Mouse (Mus musculus) gastrocnemius, adult 8-10 months (tissue): Measurements from ENCODE around the gene Tmeff1. TPM values are rescaled to one million over a fixed set of nuclear protein-coding genes. Genes with fewer than 3 reads are reported as not detected.
"Not testable (repeated sequence)": the region's sequence is repeated elsewhere in the genome, so short reads cannot be mapped to it uniquely, and the experiment has no call there.

Experiments used
- DNase-seq, 2 experiments: peaks; one replicate each; pipeline ENCODE4 v3.0.0; 2022; ENCODE audit warnings: low spot score in 2 of 2
- total RNA-seq, 4 experiments: library from RNA; stranded (reverse); gene quantifications; 2 replicates each; pipeline ENCODE4 v1.2.4; 2022

Tmeff1 gene
- total RNA-seq, 4 experiments from 2014 or later = 0.51 to 0.86 (median 0.64) TPM

GRCm38 (mm10) chr4:48676570-48677185 lies 91.7 kb downstream of the Tmeff1 start:
- no peak for DNase-seq

GRCm38 (mm10) chr4:48677276-48677675 lies 92.3 kb downstream of the Tmeff1 start:
- no peak for DNase-seq

- DNase-seq = no peak
These were observed 92.8 kb downstream of the Tmeff1 start for GRCm38 (mm10) chr4:48677812-48678211.

- DNase-seq = no peak
These were observed 93.8 kb downstream of the Tmeff1 start for GRCm38 (mm10) chr4:48678793-48679192.

- DNase-seq = not testable (repeated sequence)
These were observed 94.8 kb downstream of the Tmeff1 start for GRCm38 (mm10) chr4:48679728-48680127.

GRCm38 (mm10) chr4:48680214-48680613 lies 95.2 kb downstream of the Tmeff1 start:
- DNase-seq = no peak

GRCm38 (mm10) chr4:48680648-48681343 lies 95.8 kb downstream of the Tmeff1 start:
- no peak for DNase-seq

GRCm38 (mm10) chr4:48683126-48683525 lies 98.2 kb downstream of the Tmeff1 start:
- DNase-seq = no peak

GRCm38 (mm10) chr4:48683633-48684209 lies 98.7 kb downstream of the Tmeff1 start:
- DNase-seq = not testable (repeated sequence)

- no peak for DNase-seq
These were observed 99.7 kb downstream of the Tmeff1 start for GRCm38 (mm10) chr4:48684593-48685187.

GRCm38 (mm10) chr4:48688148-48688547 lies 103.2 kb downstream of the Tmeff1 start:
- DNase-seq = peak in 1 of 2 experiments; percentile 40

GRCm38 (mm10) chr4:48690640-48691039 lies 105.7 kb downstream of the Tmeff1 start:
- peak in 1 of 2 experiments; percentile 45 for DNase-seq

- DNase-seq = no peak
These were observed 106.9 kb downstream of the Tmeff1 start for GRCm38 (mm10) chr4:48691793-48692437.

- no peak for DNase-seq
These were observed 107.8 kb downstream of the Tmeff1 start for GRCm38 (mm10) chr4:48692736-48693292.

- no peak for DNase-seq
These were observed 111.7 kb downstream of the Tmeff1 start for GRCm38 (mm10) chr4:48696706-48697105.

GRCm38 (mm10) chr4:48697302-48697701 lies 112.3 kb downstream of the Tmeff1 start:
- no peak for DNase-seq

Other genes with a start within 250 kb of the Tmeff1 start
- gene Tex10, start 111.7 kb upstream of the Tmeff1 start, total RNA-seq = 10 to 100 TPM in 3 of 4 experiments, 1 to 10 TPM in 1; 9.8 to 14.1 (median 12.0) TPM
- gene Msantd3, start 45.2 kb upstream of the Tmeff1 start, total RNA-seq = 10 to 100 TPM; 13.6 to 16.6 (median 15.3) TPM
- 100 to 1,000 TPM; 106 to 154 (median 118) TPM for gene Cavin4, start 78.3 kb downstream of the Tmeff1 start, total RNA-seq